Mouse (Mus musculus) duodenum, adult 2 months (tissue): Measurements from ENCODE around the gene Gm11596. TPM values are rescaled to one million over a fixed set of nuclear protein-coding genes. Genes with fewer than 3 reads are reported as not detected.

Source experiments
- polyA plus RNA-seq: library from polyadenylated mRNA; depleted of rRNA; stranded (reverse); fragments of >200 nt; gene quantifications from 2 replicates; pipeline ENCODE4 v1.2.3, GENCODE M21; 2012; ENCODE audit warnings: low replicate concordance; rRNA removed

Gene Gm11596
- not detected in 2 replicates for polyA plus RNA-seq

GRCm38 (mm10) chr11:99793367-99793766 lies at the start of gene Gm11596:
Gene Gm11596 (minus strand): TSS chr11:99793467.

DNA sequence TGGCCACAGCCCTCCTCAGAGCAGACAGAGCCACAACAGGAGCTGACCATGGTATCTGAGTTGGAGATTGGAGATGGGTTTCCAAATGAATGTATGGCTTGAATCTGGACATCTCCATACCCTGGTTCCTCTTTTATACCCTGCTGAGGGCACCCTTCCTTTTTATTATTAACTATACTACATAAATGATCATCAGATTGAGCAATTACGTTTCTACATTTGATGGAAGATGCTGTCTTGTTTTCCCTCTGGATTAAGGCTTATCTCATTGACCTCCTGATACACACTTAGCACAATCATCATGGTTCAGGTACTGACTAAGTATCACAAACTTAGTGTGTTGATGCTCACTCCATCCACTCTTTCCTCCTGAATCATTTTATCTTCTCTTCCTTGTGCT lies 44.7 kb upstream of the Gm11596 start, which contains the start of gene 2300003K06Rik:
TSS of gene 2300003K06Rik (minus strand) at position 101 of the 400 bp plus-strand sequence.

GRCm38 (mm10) chr11:99815566-99815965 lies 22.3 kb upstream of the Gm11596 start, which contains the start of gene Gm11564:
Gene Gm11564 (minus strand): TSS chr11:99815666.

DNA sequence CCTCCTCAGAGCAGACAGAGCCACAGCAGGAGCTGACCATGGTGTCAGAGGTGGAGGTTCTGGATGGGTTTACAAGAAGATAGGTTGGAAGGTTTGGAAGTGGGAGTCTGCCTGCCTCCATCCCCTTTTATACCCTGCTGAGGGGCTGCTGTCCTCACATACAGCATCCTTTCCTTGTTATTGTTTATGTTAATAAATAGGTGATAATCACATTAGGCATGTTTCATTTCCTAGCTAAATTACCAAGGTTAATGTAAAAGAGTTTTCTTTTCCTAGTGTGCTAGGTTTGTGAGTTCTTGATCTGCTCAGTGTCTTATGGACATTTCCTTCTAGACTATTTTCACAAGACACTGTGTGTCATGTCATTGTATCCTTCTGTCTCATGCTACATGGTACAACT lies 16.5 kb upstream of the Gm11596 start, which contains the start of gene Krtap4-13:
TSS of gene Krtap4-13 (minus strand) at position 101 of the 400 bp plus-strand sequence.

GRCm38 (mm10) chr11:99804346-99804745 lies 11.1 kb upstream of the Gm11596 start, which contains the start of gene Gm11554:
Gene Gm11554 (minus strand): TSS chr11:99804446.

DNA sequence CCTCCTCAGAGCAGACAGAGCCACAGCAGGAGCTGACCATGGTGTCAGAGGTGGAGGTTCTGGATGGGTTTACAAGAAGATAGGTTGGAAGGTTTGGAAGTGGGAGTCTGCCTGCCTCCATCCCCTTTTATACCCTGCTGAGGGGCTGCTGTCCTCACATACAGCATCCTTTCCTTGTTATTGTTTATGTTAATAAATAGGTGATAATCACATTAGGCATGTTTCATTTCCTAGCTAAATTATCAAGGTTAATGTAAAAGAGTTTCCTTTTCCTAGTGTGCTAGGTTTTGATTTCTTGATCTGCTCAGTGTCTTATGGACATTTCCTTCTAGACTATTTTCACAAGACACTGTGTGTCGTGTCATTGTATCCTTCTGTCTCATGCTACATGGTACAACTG lies 5.6 kb upstream of the Gm11596 start, which contains the start of gene Gm11569:
TSS of gene Gm11569 (minus strand) at position 101 of the 400 bp plus-strand sequence.

DNA sequence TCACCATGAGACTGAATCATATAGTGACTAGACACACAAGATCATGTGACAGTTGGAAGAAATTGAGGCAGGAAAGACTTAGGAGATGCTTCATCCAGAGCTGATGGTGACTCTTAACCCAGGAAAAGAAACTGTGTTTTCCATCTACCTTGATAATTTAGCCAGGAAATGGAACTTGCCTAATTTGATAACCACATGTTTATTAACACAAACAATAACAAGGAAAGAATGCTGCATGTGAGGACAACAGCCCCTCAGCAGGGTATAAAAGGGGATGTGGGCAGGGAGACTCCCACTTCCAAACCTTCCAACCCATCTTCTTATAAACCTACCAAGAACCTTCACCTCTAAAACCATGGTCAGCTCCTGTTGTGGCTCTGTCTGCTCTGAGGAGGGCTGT lies 8.4 kb downstream of the Gm11596 start, which contains the start of gene Krtap4-9:
TSS of gene Krtap4-9 (plus strand) at position 301 of the 400 bp plus-strand sequence.

GRCm38 (mm10) chr11:99780604-99781003 lies 12.7 kb downstream of the Gm11596 start, which contains the start of gene Krtap4-8:
Gene Krtap4-8 (minus strand): TSS chr11:99780704.

GRCm38 (mm10) chr11:99772813-99773212 lies 20.5 kb downstream of the Gm11596 start, which contains the start of gene Gm11595:
Gene Gm11595 (minus strand): TSS chr11:99772913.

Other genes with a start within 250 kb of the Gm11596 start
- not detected in 2 replicates for gene Krtap3-3, start 242.6 kb downstream of the Gm11596 start, polyA plus RNA-seq
- gene Krtap3-2, start 236.6 kb downstream of the Gm11596 start, polyA plus RNA-seq, result not detected in 2 replicates
- not detected in 2 replicates for gene Gm11939, start 234.0 kb downstream of the Gm11596 start, polyA plus RNA-seq
- 0.21 TPM in 1 of 2 replicates, not detected in the other for gene Krtap3-1, start 226.8 kb downstream of the Gm11596 start, polyA plus RNA-seq
- not detected in 2 replicates for gene Krtap1-5, start 212.5 kb downstream of the Gm11596 start, polyA plus RNA-seq
- not detected in 2 replicates for gene Krtap1-4, start 209.8 kb downstream of the Gm11596 start, polyA plus RNA-seq
- gene Krtap1-3, start 202.1 kb downstream of the Gm11596 start, polyA plus RNA-seq, result not detected in 2 replicates
- not detected in 2 replicates for gene Krtap9-3, start 195.4 kb downstream of the Gm11596 start, polyA plus RNA-seq
- not detected in 2 replicates for gene Gm11938, start 190.2 kb downstream of the Gm11596 start, polyA plus RNA-seq
- not detected in 2 replicates for gene Gm11937, start 183.3 kb downstream of the Gm11596 start, polyA plus RNA-seq
- 0.27 TPM in 1 of 2 replicates, not detected in the other for gene Krtap2-4, start 178.6 kb downstream of the Gm11596 start, polyA plus RNA-seq
- gene Gm11562, start 173.0 kb downstream of the Gm11596 start, polyA plus RNA-seq, result not detected in 2 replicates
- not detected in 2 replicates for gene Krtap4-1, start 165.2 kb downstream of the Gm11596 start, polyA plus RNA-seq
- gene Krtap4-2, start 158.4 kb downstream of the Gm11596 start, polyA plus RNA-seq, result not detected in 2 replicates
- not detected in 2 replicates for gene Krtap4-7, start 149.4 kb downstream of the Gm11596 start, polyA plus RNA-seq
- not detected in 2 replicates for gene Gm11555, start 143.2 kb downstream of the Gm11596 start, polyA plus RNA-seq
- gene Gm11563, start 134.5 kb downstream of the Gm11596 start, polyA plus RNA-seq, result not detected in 2 replicates
- not detected in 2 replicates for gene Krtap4-6, start 127.5 kb downstream of the Gm11596 start, polyA plus RNA-seq
- not detected in 2 replicates for gene Gm14190, start 102.7 kb downstream of the Gm11596 start, polyA plus RNA-seq
- not detected in 2 replicates for gene Gm14180, start 59.2 kb downstream of the Gm11596 start, polyA plus RNA-seq
- not detected in 2 replicates for gene Gm11595, start 20.6 kb downstream of the Gm11596 start, polyA plus RNA-seq
- gene Krtap4-8, start 12.8 kb downstream of the Gm11596 start, polyA plus RNA-seq, result not detected in 2 replicates
- gene Krtap4-9, start 8.3 kb downstream of the Gm11596 start, polyA plus RNA-seq, result not detected in 2 replicates
- gene Gm11569, start 5.5 kb upstream of the Gm11596 start, polyA plus RNA-seq, result not detected in 2 replicates
- gene Gm11554, start 11.0 kb upstream of the Gm11596 start, polyA plus RNA-seq, result not detected in 2 replicates
- not detected in 2 replicates for gene Krtap4-13, start 16.4 kb upstream of the Gm11596 start, polyA plus RNA-seq
- not detected in 2 replicates for gene Gm11564, start 22.2 kb upstream of the Gm11596 start, polyA plus RNA-seq
- not detected in 2 replicates for gene 2300003K06Rik, start 44.6 kb upstream of the Gm11596 start, polyA plus RNA-seq
- 1.4 TPM in 1 of 2 replicates, not detected in the other for gene Krtap4-16, start 58.1 kb upstream of the Gm11596 start, polyA plus RNA-seq
- gene Gm11568, start 64.5 kb upstream of the Gm11596 start, polyA plus RNA-seq, result not detected in 2 replicates
- not detected in 2 replicates for gene Gm11559, start 71.0 kb upstream of the Gm11596 start, polyA plus RNA-seq
- not detected in 2 replicates for gene Krtap9-1, start 79.9 kb upstream of the Gm11596 start, polyA plus RNA-seq
- not detected in 2 replicates for gene Gm11567, start 85.7 kb upstream of the Gm11596 start, polyA plus RNA-seq
- gene Krtap31-1, start 114.5 kb upstream of the Gm11596 start, polyA plus RNA-seq, result not detected in 2 replicates
- not detected in 2 replicates for gene Gm11565, start 121.3 kb upstream of the Gm11596 start, polyA plus RNA-seq
- gene Krtap31-2, start 142.8 kb upstream of the Gm11596 start, polyA plus RNA-seq, result not detected in 2 replicates
- gene Krtap9-5, start 155.0 kb upstream of the Gm11596 start, polyA plus RNA-seq, result not detected in 2 replicates
- gene Krtap29-1, start 185.6 kb upstream of the Gm11596 start, polyA plus RNA-seq, result not detected in 2 replicates
- not detected in 2 replicates for gene Krtap16-1, start 193.1 kb upstream of the Gm11596 start, polyA plus RNA-seq
- not detected in 2 replicates for gene Krtap17-1, start 200.5 kb upstream of the Gm11596 start, polyA plus RNA-seq
- gene Krt33a, start 222.7 kb upstream of the Gm11596 start, polyA plus RNA-seq, result not detected in 2 replicates
- not detected in 2 replicates for gene Krt33b, start 236.4 kb upstream of the Gm11596 start, polyA plus RNA-seq
- gene Krt34, start 248.1 kb upstream of the Gm11596 start, polyA plus RNA-seq, result not detected in 2 replicates